Mouse (Mus musculus): ENCODE measurements around the gene Dmp1. TPM values are rescaled to one million over a fixed set of nuclear protein-coding genes. Genes with fewer than 3 reads are reported as not detected.

Gene Dmp1
- 1.1 and 1.4 TPM in 2 replicates for polyA plus RNA-seq (2016; fragmentation: Nextera tagmentation; extraction: Ambion mirVana)

GRCm38 (mm10) chr5:104202351-104202750, at the start of gene Dmp1:
Dmp1 (plus strand) TSS chr5:104202613.
- Histone ChIP-seq H3K4me3 (no peak within 1 kb of the TSS), H3K9me3 (no peaks in the 10 kb centered on the region)
- WGBS: 78% methylated on average over 5 of the region's 5 CpGs

GRCm38 (mm10) chr5:104157701-104158100, 44.7 kb upstream of the Dmp1 start:
- Histone ChIP-seq H3K4me1 (no peaks in the 10 kb centered on the region), H3K9me3 (no peaks in the 10 kb centered on the region), H3K36me3 (no peaks in the 10 kb centered on the region), H3K4me2 (replicated peaks) (no peak overlapping the region), H3K27me3 (no peaks in the 10 kb centered on the region), H3K4me3 (no peak overlapping the region), H3K9ac (replicated peaks) (no peak overlapping the region), H3K27ac (replicated peaks) (no peak overlapping the region)
- ATAC-seq (ENCODE audit: low FRiP score, low read depth): no peak
- WGBS: 90% methylated on average over 7 of the region's 7 CpGs

More at GRCm38 (mm10) chr5:104202351-104202750, at the start of gene Dmp1:
- Histone ChIP-seq H3K4me1 (no peaks in the 10 kb centered on the region), H3K27me3 (no peaks in the 10 kb centered on the region), H3K4me2 (replicated peaks) (no peak within 1 kb of the TSS), H3K9ac (replicated peaks) (no peak within 1 kb of the TSS), H3K36me3 (no peaks in the 10 kb centered on the region), H3K27ac (replicated peaks) (no peak within 1 kb of the TSS; the same call in 1 of the 2 replicates)
- no peak for ATAC-seq (ENCODE audit: low FRiP score, low read depth)

- H3K9me3 ChIP-seq: no peaks in the 10 kb centered on the region
- ATAC-seq (ENCODE audit: low FRiP score, low read depth): no peak
- H3K4me3 ChIP-seq: no peak overlapping the region
- no peak overlapping the region for H3K27ac ChIP-seq (replicated peaks)
- H3K9ac ChIP-seq (replicated peaks): no peak overlapping the region
- no peaks in the 10 kb centered on the region for H3K36me3 ChIP-seq
- H3K4me2 ChIP-seq (replicated peaks): no peak overlapping the region
- H3K27me3 ChIP-seq: no peaks in the 10 kb centered on the region
- WGBS: 85% methylated on average over 7 of the region's 7 CpGs
- no peaks in the 10 kb centered on the region for H3K4me1 ChIP-seq
Measured at GRCm38 (mm10) chr5:104158332-104159052, 43.9 kb upstream of the Dmp1 start.

GRCm38 (mm10) chr5:104160581-104160980, 41.8 kb upstream of the Dmp1 start:
- WGBS: 79% methylated on average over 3 of the region's 3 CpGs
- no peak for ATAC-seq (ENCODE audit: low FRiP score, low read depth)
- no peak overlapping the region for H3K27ac ChIP-seq (replicated peaks)
- no peaks in the 10 kb centered on the region for H3K36me3 ChIP-seq
- no peaks in the 10 kb centered on the region for H3K27me3 ChIP-seq
- no peak overlapping the region for H3K4me3 ChIP-seq
- H3K9me3 ChIP-seq: no peaks in the 10 kb centered on the region
- no peaks in the 10 kb centered on the region for H3K4me1 ChIP-seq
- no peak overlapping the region for H3K9ac ChIP-seq (replicated peaks)
- no peak overlapping the region for H3K4me2 ChIP-seq (replicated peaks)

- Histone ChIP-seq H3K9ac (replicated peaks) (no peak overlapping the region), H3K36me3 (no peaks in the 10 kb centered on the region), H3K4me3 (no peak overlapping the region), H3K9me3 (no peaks in the 10 kb centered on the region), H3K4me1 (no peaks in the 10 kb centered on the region), H3K27me3 (no peaks in the 10 kb centered on the region), H3K27ac (replicated peaks) (no peak overlapping the region), H3K4me2 (replicated peaks) (no peak overlapping the region)
- no peak for ATAC-seq (ENCODE audit: low FRiP score, low read depth)
- WGBS: 96% methylated on average over 1 of the region's 1 CpGs
Measured at GRCm38 (mm10) chr5:104161390-104161789, 41.0 kb upstream of the Dmp1 start.

- Histone ChIP-seq H3K4me1 (no peaks in the 10 kb centered on the region), H3K27ac (replicated peaks) (no peak overlapping the region), H3K9me3 (no peaks in the 10 kb centered on the region), H3K4me2 (replicated peaks) (no peak overlapping the region), H3K27me3 (no peaks in the 10 kb centered on the region), H3K4me3 (no peak overlapping the region), H3K36me3 (no peaks in the 10 kb centered on the region), H3K9ac (replicated peaks) (no peak overlapping the region)
- WGBS: 81% methylated on average over 4 of the region's 4 CpGs
- ATAC-seq (ENCODE audit: low FRiP score, low read depth): no peak
Measured at GRCm38 (mm10) chr5:104163536-104163935, 38.9 kb upstream of the Dmp1 start.

GRCm38 (mm10) chr5:104170412-104170811, 32.0 kb upstream of the Dmp1 start, which contains the start of gene Dspp:
Dspp (plus strand) TSS chr5:104170712.
- H3K27ac ChIP-seq (replicated peaks): no peak within 1 kb of the TSS
- 87% methylated on average over 7 of the region's 7 CpGs for WGBS

GRCm38 (mm10) chr5:104173094-104173493, 29.3 kb upstream of the Dmp1 start:
- no peak for ATAC-seq (ENCODE audit: low FRiP score, low read depth)
- H3K36me3 ChIP-seq: no peaks in the 10 kb centered on the region
- H3K27me3 ChIP-seq: no peaks in the 10 kb centered on the region
- no peak overlapping the region for H3K9ac ChIP-seq (replicated peaks)
- 0 out of 2 replicates have a peak, but pooled peaks cover 2% of the 10 kb centered on the region for H3K9me3 ChIP-seq
- no peak overlapping the region for H3K4me3 ChIP-seq
- H3K27ac ChIP-seq (replicated peaks): no peak overlapping the region
- H3K4me2 ChIP-seq (replicated peaks): no peak overlapping the region
- H3K4me1 ChIP-seq: no peaks in the 10 kb centered on the region
- 75% methylated on average over 6 of the region's 6 CpGs for WGBS

More at GRCm38 (mm10) chr5:104170412-104170811, 32.0 kb upstream of the Dmp1 start, which contains the start of gene Dspp:
- Histone ChIP-seq H3K36me3 (no peaks in the 10 kb centered on the region), H3K27me3 (no peaks in the 10 kb centered on the region), H3K4me2 (replicated peaks) (no peak within 1 kb of the TSS), H3K9me3 (no peaks in the 10 kb centered on the region), H3K9ac (replicated peaks) (no peak within 1 kb of the TSS), H3K4me1 (no peaks in the 10 kb centered on the region), H3K4me3 (no peak within 1 kb of the TSS)
- no peak for ATAC-seq (ENCODE audit: low FRiP score, low read depth)

- ATAC-seq (ENCODE audit: low FRiP score, low read depth): no peak
- Histone ChIP-seq H3K9me3 (peaks cover 7% of the 10 kb centered on the region; the same call in 1 of the 2 replicates), H3K36me3 (no peaks in the 10 kb centered on the region), H3K4me3 (no peak overlapping the region), H3K4me1 (no peaks in the 10 kb centered on the region), H3K27me3 (no peaks in the 10 kb centered on the region), H3K27ac (replicated peaks) (no peak overlapping the region), H3K9ac (replicated peaks) (no peak overlapping the region), H3K4me2 (replicated peaks) (no peak overlapping the region)
- WGBS: 72% methylated on average over 1 of the region's 1 CpGs
Measured at GRCm38 (mm10) chr5:104183743-104184142, 18.7 kb upstream of the Dmp1 start.

GRCm38 (mm10) chr5:104187281-104187680, 15.1 kb upstream of the Dmp1 start:
- no peak overlapping the region for H3K9ac ChIP-seq (replicated peaks)
- H3K27ac ChIP-seq (replicated peaks): no peak overlapping the region
- H3K27me3 ChIP-seq: no peaks in the 10 kb centered on the region
- no peaks in the 10 kb centered on the region for H3K36me3 ChIP-seq
- no peak overlapping the region for H3K4me3 ChIP-seq
- WGBS: 67% methylated on average over 3 of the region's 3 CpGs
- H3K9me3 ChIP-seq: no peaks in the 10 kb centered on the region
- no peak for ATAC-seq (ENCODE audit: low FRiP score, low read depth)
- no peaks in the 10 kb centered on the region for H3K4me1 ChIP-seq
- no peak overlapping the region for H3K4me2 ChIP-seq (replicated peaks)

GRCm38 (mm10) chr5:104195086-104195485, 7.3 kb upstream of the Dmp1 start:
- WGBS: 86% methylated on average over 1 of the region's 1 CpGs
- ATAC-seq (ENCODE audit: low FRiP score, low read depth): no peak
- Histone ChIP-seq H3K4me2 (replicated peaks) (no peak overlapping the region), H3K4me3 (no peak overlapping the region), H3K36me3 (no peaks in the 10 kb centered on the region), H3K9ac (replicated peaks) (no peak overlapping the region), H3K9me3 (no peaks in the 10 kb centered on the region), H3K27ac (replicated peaks) (no peak overlapping the region), H3K4me1 (no peaks in the 10 kb centered on the region), H3K27me3 (no peaks in the 10 kb centered on the region)

- no peaks in the 10 kb centered on the region for H3K36me3 ChIP-seq
- no peak overlapping the region for H3K27ac ChIP-seq (replicated peaks)
- WGBS: 94% methylated on average over 12 of the region's 12 CpGs
- H3K9me3 ChIP-seq: no peaks in the 10 kb centered on the region
- no peaks in the 10 kb centered on the region for H3K27me3 ChIP-seq
- no peak overlapping the region for H3K4me3 ChIP-seq
- H3K4me2 ChIP-seq (replicated peaks): no peak overlapping the region
- ATAC-seq (ENCODE audit: low FRiP score, low read depth): no peak
- no peaks in the 10 kb centered on the region for H3K4me1 ChIP-seq
- no peak overlapping the region for H3K9ac ChIP-seq (replicated peaks)
Measured at GRCm38 (mm10) chr5:104201153-104201950, 1.1 kb upstream of the Dmp1 start.
